Mouse (Mus musculus) gastrocnemius, postnatal 10 days (tissue): ENCODE results near the gene Pbx2. TPM values are rescaled to one million over a fixed set of nuclear protein-coding genes. Genes with fewer than 3 reads are reported as not detected.

Experiments used
- DNase-seq: peaks from one replicate; pipeline ENCODE4 v3.0.0; 2021; ENCODE audit warnings: mixed read lengths
- total RNA-seq, 2 experiments: library from RNA; stranded (reverse); gene quantifications; 2 replicates each; pipeline ENCODE4 v1.2.3; 2021

Pbx2 gene
- total RNA-seq, 2 experiments from 2014 or later = 24.2 to 30.9 TPM

- DNase-seq = peak; percentile 97
These were observed 12.5 kb downstream of the Pbx2 start, which contains the start of gene Rnf5 for GRCm38 (mm10) chr17:34603375-34604060. Gene Rnf5, minus strand, starts transcription at chr17:34603690.

GRCm38 (mm10) chr17:34604061-34604508 lies 13.0 kb downstream of the Pbx2 start, which contains the start of gene Agpat1:
Gene Agpat1, plus strand, starts transcription at chr17:34604262.
- peak; percentile 97 for DNase-seq

- DNase-seq = no peak
These were observed 13.6 kb downstream of the Pbx2 start for GRCm38 (mm10) chr17:34604511-34605237.

- DNase-seq = peak; percentile 97
These were observed 14.5 kb downstream of the Pbx2 start for GRCm38 (mm10) chr17:34605609-34606008.

GRCm38 (mm10) chr17:34606186-34607039 lies 15.3 kb downstream of the Pbx2 start:
- DNase-seq = no peak

- DNase-seq = no peak
These were observed 16.9 kb downstream of the Pbx2 start for GRCm38 (mm10) chr17:34607997-34608396.

- no peak for DNase-seq
These were observed 20.0 kb downstream of the Pbx2 start for GRCm38 (mm10) chr17:34611050-34611449.

GRCm38 (mm10) chr17:34613054-34613645 lies 22.1 kb downstream of the Pbx2 start:
- DNase-seq = no peak

- DNase-seq = no peak
These were observed 22.8 kb downstream of the Pbx2 start for GRCm38 (mm10) chr17:34613830-34614229.

- no peak for DNase-seq
These were observed 24.8 kb downstream of the Pbx2 start, which contains the start of gene Egfl8 for GRCm38 (mm10) chr17:34615871-34616270. Gene Egfl8, minus strand, starts transcription at chr17:34615971.

- DNase-seq = peak; percentile 53
These were observed 27.9 kb downstream of the Pbx2 start for GRCm38 (mm10) chr17:34618999-34619398.

- DNase-seq = no peak
These were observed 29.9 kb downstream of the Pbx2 start for GRCm38 (mm10) chr17:34621006-34621405.

- no peak for DNase-seq
These were observed 32.1 kb downstream of the Pbx2 start for GRCm38 (mm10) chr17:34623161-34623560.

GRCm38 (mm10) chr17:34624981-34625380 lies 33.9 kb downstream of the Pbx2 start:
- DNase-seq = no peak

- DNase-seq = no peak
These were observed 35.2 kb downstream of the Pbx2 start for GRCm38 (mm10) chr17:34626062-34626772.

GRCm38 (mm10) chr17:34626773-34627092 lies 35.7 kb downstream of the Pbx2 start:
- DNase-seq = peak; percentile 29

- DNase-seq = peak; percentile 87
These were observed 36.3 kb downstream of the Pbx2 start for GRCm38 (mm10) chr17:34627093-34627942.

- DNase-seq = peak; percentile 57
These were observed 37.0 kb downstream of the Pbx2 start, which contains the start of gene Ppt2 for GRCm38 (mm10) chr17:34627943-34628643. Gene Ppt2, minus strand, starts transcription at chr17:34628510.

GRCm38 (mm10) chr17:34628644-34628967 lies 37.5 kb downstream of the Pbx2 start:
- no peak for DNase-seq

- DNase-seq = no peak
These were observed 38.2 kb downstream of the Pbx2 start, which contains the start of gene Prrt1 for GRCm38 (mm10) chr17:34629221-34629751. Gene Prrt1, plus strand, starts transcription at chr17:34629533.
